Mouse (Mus musculus) C2C12 (cell line): ENCODE measurements around the gene Shb. TPM values are rescaled to one million over a fixed set of nuclear protein-coding genes. Genes with fewer than 3 reads are reported as not detected.

Source experiments
- H3K27me3 ChIP-seq: one replicate; pipeline ENCODE4 v1.6.1; 2011; ENCODE audit not compliant: control insufficient read depth, insufficient read depth, insufficient read length
- H3K36me3 ChIP-seq: one replicate; pipeline ENCODE4 v1.6.1; 2011; ENCODE audit not compliant: control insufficient read depth, insufficient read depth
- H3K4me3 ChIP-seq: one replicate; pipeline ENCODE4 v1.5.1; 2011; ENCODE audit warnings: mild to moderate bottlenecking, control low read depth; ENCODE audit not compliant: poor library complexity, insufficient read depth, severe bottlenecking
- H3K79me2 ChIP-seq: one replicate; pipeline ENCODE4 v1.6.1; 2011; ENCODE audit not compliant: control insufficient read depth, insufficient read depth
- H3K79me3 ChIP-seq: one replicate; pipeline ENCODE4 v1.6.1; 2011; ENCODE audit warnings: low read depth, control low read depth
- H3ac ChIP-seq: one replicate; pipeline ENCODE3; 2011; ENCODE audit warnings: low read depth; ENCODE audit not compliant: control insufficient read depth, insufficient read length
- CEBPB ChIP-seq: IDR thresholded peaks from one replicate; pipeline ENCODE4 v1.6.1; 2011; ENCODE audit warnings: low read depth, mild to moderate bottlenecking, control low read depth, moderate library complexity
- CTCF ChIP-seq: IDR thresholded peaks from one replicate; pipeline ENCODE4 v1.5.1; 2011; ENCODE audit not compliant: control insufficient read depth, insufficient read depth, insufficient read length
- FOSL1 ChIP-seq: IDR thresholded peaks from one replicate; pipeline ENCODE4 v1.8.0; 2011; ENCODE audit warnings: mild to moderate bottlenecking, low read length; ENCODE audit not compliant: poor library complexity, insufficient read depth, severe bottlenecking
- MAX ChIP-seq: IDR thresholded peaks from one replicate; pipeline ENCODE4 v1.6.1; 2011; ENCODE audit warnings: mild to moderate bottlenecking, control low read depth
- MYOD1 ChIP-seq: IDR thresholded peaks from one replicate; pipeline ENCODE4 v1.6.1; 2011; ENCODE audit warnings: low read depth; ENCODE audit not compliant: control insufficient read depth, insufficient read length
- MYOG ChIP-seq: IDR thresholded peaks from one replicate; pipeline ENCODE4 v1.6.1; 2011; ENCODE audit not compliant: control insufficient read depth, insufficient read length; ENCODE audit errors: extremely low read depth
- USF1 ChIP-seq: IDR thresholded peaks from one replicate; pipeline ENCODE4 v1.6.1; 2011; ENCODE audit warnings: low read depth, mild to moderate bottlenecking, control low read depth, moderate library complexity
- long read RNA-seq, 2 experiments: library from polyadenylated mRNA; unstranded; transcript quantifications; one replicate each; pipeline ENCODE4 v2.0.0; 2019 to 2020
- polyA plus RNA-seq: library from polyadenylated mRNA; unstranded; fragments of >200 nt; fragmentation: generic; extraction: Trizol; gene quantifications from one replicate; pipeline ENCODE4 v1.2.1, GENCODE M21; 2012; ENCODE audit warnings: missing spikeins

The Shb gene
- polyA plus RNA-seq = 35.1 TPM
- long read RNA-seq, experiment 1, partial matches to known transcripts = 3 of 7 reads
- long read RNA-seq, experiment 1, other reads (novel, unspliced or antisense) = 3 of 7 reads
- long read RNA-seq, experiment 2, partial matches to known transcripts = 2 of 12 reads
- long read RNA-seq, experiment 2, other reads (novel, unspliced or antisense) = 9 of 12 reads

GRCm38 (mm10) chr4:45532375-45532774 is at the start of gene Shb:
Shb (minus strand) TSS chr4:45532470.
- Histone ChIP-seq H3K79me3 (peaks cover 22% of the 10 kb centered on the region), H3K4me3 (no peak within 1 kb of the TSS), H3K27me3 (no peaks in the 10 kb centered on the region), H3ac (no peak within 1 kb of the TSS), H3K79me2 (peaks cover 32% of the 10 kb centered on the region), H3K36me3 (no peaks in the 10 kb centered on the region)
- no peak for TF ChIP-seq FOSL1
- no peak for TF ChIP-seq MAX
- no peak for TF ChIP-seq CTCF
- TF ChIP-seq CEBPB = no peak
- no peak for TF ChIP-seq USF1
- TF ChIP-seq MYOG = no peak
- no peak for TF ChIP-seq MYOD1

GRCm38 (mm10) chr4:45581095-45581494 is 48.8 kb upstream of the Shb start:
- Histone ChIP-seq H3K79me2 (no peaks in the 10 kb centered on the region), H3K36me3 (no peaks in the 10 kb centered on the region), H3K27me3 (peaks cover 38% of the 10 kb centered on the region), H3K4me3 (no peak overlapping the region), H3K79me3 (no peaks in the 10 kb centered on the region), H3ac (no peak overlapping the region)
- TF ChIP-seq MYOG (no peak), MYOD1 (no peak), CTCF (no peak), MAX (no peak), CEBPB (no peak), FOSL1 (no peak), USF1 (no peak)

GRCm38 (mm10) chr4:45578554-45579370 is 46.5 kb upstream of the Shb start:
- no peaks in the 10 kb centered on the region for H3K79me3 ChIP-seq
- no peak overlapping the region for H3ac ChIP-seq
- no peaks in the 10 kb centered on the region for H3K36me3 ChIP-seq
- peaks cover 34% of the 10 kb centered on the region for H3K27me3 ChIP-seq
- no peaks in the 10 kb centered on the region for H3K79me2 ChIP-seq
- no peak for TF ChIP-seq CTCF
- H3K4me3 ChIP-seq = no peak overlapping the region

GRCm38 (mm10) chr4:45577631-45578030 is 45.4 kb upstream of the Shb start:
- Histone ChIP-seq H3K4me3 (no peak overlapping the region), H3K36me3 (no peaks in the 10 kb centered on the region), H3ac (no peak overlapping the region), H3K79me3 (no peaks in the 10 kb centered on the region), H3K27me3 (peaks cover 31% of the 10 kb centered on the region), H3K79me2 (no peaks in the 10 kb centered on the region)
- TF ChIP-seq MAX = no peak
- TF ChIP-seq CEBPB = no peak

GRCm38 (mm10) chr4:45574614-45575169 is 42.4 kb upstream of the Shb start:
- H3K27me3 ChIP-seq = peaks cover 31% of the 10 kb centered on the region
- no peak for TF ChIP-seq MAX
- H3K36me3 ChIP-seq = no peaks in the 10 kb centered on the region
- H3ac ChIP-seq = no peak overlapping the region
- H3K4me3 ChIP-seq = no peak overlapping the region
- H3K79me3 ChIP-seq = no peaks in the 10 kb centered on the region
- H3K79me2 ChIP-seq = no peaks in the 10 kb centered on the region

GRCm38 (mm10) chr4:45569521-45569920 is 37.3 kb upstream of the Shb start:
- Histone ChIP-seq H3K79me3 (no peaks in the 10 kb centered on the region), H3K4me3 (no peak overlapping the region), H3ac (no peak overlapping the region), H3K36me3 (no peaks in the 10 kb centered on the region), H3K27me3 (peaks cover 13% of the 10 kb centered on the region), H3K79me2 (no peaks in the 10 kb centered on the region)
- TF ChIP-seq MYOG = no peak
- TF ChIP-seq FOSL1 = no peak
- no peak for TF ChIP-seq CTCF
- TF ChIP-seq MAX = no peak
- TF ChIP-seq MYOD1 = no peak
- no peak for TF ChIP-seq USF1
- no peak for TF ChIP-seq CEBPB
